Mouse (Mus musculus): ENCODE measurements around the gene Pex10. TPM values are rescaled to one million over a fixed set of nuclear protein-coding genes. Genes with fewer than 3 reads are reported as not detected.

Pex10 gene
- polyA plus RNA-seq (2012; rRNA removed): 19.2 and 27.0 TPM in 2 replicates

DNA sequence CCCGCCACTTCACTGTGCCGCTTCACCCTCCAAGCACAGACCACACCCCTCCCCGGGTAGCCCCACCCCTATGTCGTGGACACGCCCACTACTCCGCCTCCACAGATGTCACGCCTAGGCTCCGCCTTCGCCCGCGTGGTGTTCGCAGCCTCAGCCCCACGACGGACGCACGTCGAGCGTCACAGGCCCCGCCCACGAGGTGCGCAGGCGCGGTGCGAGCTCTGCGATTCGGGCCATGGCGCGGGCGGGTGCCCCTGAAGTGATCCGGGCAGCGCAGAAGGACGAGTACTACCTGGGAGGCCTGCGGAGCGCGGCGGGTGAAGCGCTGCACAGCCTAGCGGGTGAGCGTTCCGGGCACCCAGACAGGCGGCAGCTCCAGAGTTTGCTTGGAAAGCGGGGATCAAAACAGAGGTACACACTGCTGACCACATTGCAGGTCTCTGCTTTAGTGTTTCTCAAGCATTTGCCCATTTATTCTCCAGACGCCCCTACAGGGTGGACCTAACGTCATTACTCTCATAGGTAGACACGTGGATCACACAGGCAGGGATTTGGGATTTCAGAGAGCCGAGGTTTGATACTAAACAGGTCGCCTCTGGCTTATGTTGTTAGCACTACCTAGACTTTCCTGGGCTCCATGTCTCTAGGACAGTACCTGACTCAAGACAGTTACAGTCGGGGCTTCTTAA, at the start of gene Pex10:
Gene Pex10 (plus strand): TSS at position 183 of the 689 bp plus-strand sequence.
- peak; percentile 98 for DNase-seq (ENCODE audit: low read depth)
- peak; percentile 91 for TF ChIP-seq POLR2A (IDR thresholded peaks at IDR 0.05; ENCODE audit: borderline replicate concordance, extremely low read depth, insufficient read depth, insufficient read length, poor library complexity, severe bottlenecking)
- no peak for TF ChIP-seq CTCF (IDR thresholded peaks at IDR 0.05; ENCODE audit: borderline replicate concordance, extremely low read depth, insufficient read depth, insufficient read length)

DNA sequence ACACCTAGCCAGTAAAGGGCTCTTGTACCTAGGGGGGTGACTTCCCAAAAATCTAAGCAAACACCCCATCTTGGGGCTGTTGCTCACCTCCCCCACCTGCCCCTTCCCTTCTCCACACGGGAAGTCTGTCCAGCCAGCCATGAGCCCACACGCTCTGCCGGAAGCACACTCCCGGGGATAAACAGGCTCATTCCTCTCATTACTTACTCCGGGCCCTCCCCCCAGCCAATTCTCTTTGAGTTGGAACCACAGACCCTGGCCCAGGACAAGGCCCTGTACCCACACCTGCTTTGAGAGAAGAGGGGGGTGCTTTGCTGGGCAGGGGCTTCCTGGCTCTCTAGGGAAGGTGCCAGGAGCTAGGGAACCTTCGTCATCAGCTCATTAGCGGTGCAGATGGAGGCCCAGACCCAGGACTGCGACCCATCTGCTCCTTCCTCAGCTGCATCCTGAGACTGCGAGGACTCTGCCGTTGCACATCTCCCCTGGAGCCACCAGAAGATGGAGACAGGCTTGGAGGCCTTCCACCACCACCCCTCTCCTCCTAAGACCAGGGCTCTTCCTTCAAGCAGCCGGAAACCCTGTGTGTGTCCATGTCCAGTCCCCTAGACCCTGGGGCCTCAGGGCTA, 49.5 kb upstream of the Pex10 start:
- peak; percentile 70 for DNase-seq (ENCODE audit: low read depth)
- TF ChIP-seq POLR2A (IDR thresholded peaks at IDR 0.05; ENCODE audit: borderline replicate concordance, extremely low read depth, insufficient read depth, insufficient read length, poor library complexity, severe bottlenecking) (no peak), CTCF (IDR thresholded peaks at IDR 0.05; ENCODE audit: borderline replicate concordance, extremely low read depth, insufficient read depth, insufficient read length) (no peak)

DNA sequence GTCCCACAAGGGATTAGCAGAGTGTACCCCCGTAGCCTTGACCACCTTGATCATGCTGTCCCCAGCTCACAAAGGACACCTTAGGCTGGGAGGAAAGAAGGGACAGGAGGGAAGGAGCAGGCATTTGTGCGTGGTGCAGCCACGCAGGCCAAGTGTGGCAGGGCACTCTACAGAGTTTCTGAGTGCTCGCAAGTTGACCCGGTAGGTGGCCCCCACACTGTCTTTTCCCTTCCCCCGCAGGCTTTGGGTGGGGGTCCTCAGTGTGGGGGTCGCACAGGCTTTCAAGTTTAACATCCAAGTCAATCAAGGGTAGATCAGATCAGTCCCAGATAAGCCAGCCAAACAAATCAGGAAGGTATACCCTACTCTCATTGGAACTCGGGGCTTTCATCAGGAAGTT, 48.8 kb upstream of the Pex10 start:
- TF ChIP-seq POLR2A (IDR thresholded peaks at IDR 0.05; ENCODE audit: borderline replicate concordance, extremely low read depth, insufficient read depth, insufficient read length, poor library complexity, severe bottlenecking): no peak
- no peak for TF ChIP-seq CTCF (IDR thresholded peaks at IDR 0.05; ENCODE audit: borderline replicate concordance, extremely low read depth, insufficient read depth, insufficient read length)
- no peak for DNase-seq (ENCODE audit: low read depth)

DNA sequence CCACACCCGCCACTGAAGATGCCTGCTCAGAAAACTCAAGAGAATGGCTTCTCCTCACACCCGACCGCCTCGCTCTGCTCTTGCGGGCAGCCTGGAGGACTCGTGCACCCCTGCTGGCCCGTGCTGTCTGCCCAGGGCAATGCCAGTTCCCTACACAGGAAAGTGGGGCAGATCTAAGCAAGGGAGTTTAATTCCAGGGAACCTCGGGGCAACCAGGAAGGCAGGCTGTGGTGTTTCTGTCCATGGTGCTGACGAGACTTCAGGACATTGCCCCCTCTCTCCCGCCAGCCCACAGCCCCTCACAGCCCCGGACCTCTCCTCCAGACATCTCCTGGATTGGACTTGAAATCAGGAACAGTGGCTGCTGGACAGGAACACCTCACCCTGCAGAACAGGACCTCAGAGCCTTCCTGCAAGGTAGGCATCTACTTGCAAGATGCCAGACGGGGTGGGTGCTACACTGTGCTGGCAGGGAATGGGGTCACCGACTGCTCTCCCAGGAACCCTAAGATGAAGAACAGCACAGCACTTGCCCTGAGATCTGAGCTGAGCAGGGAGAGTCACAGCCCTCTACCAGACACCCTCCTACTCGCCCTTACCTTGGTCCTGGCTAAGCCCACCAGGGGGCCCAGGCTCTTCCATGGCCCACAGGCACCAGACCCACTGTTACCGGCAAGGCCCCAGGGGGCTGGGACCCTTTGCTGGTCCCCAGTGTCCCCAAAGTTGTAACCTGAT, 48.0 kb upstream of the Pex10 start:
- no peak for TF ChIP-seq POLR2A (IDR thresholded peaks at IDR 0.05; ENCODE audit: borderline replicate concordance, extremely low read depth, insufficient read depth, insufficient read length, poor library complexity, severe bottlenecking)
- 0 out of 2 replicates have a peak, but pooled peaks have one; percentile 2 for TF ChIP-seq CTCF (IDR thresholded peaks at IDR 0.05; ENCODE audit: borderline replicate concordance, extremely low read depth, insufficient read depth, insufficient read length)
- DNase-seq (ENCODE audit: low read depth): no peak

DNA sequence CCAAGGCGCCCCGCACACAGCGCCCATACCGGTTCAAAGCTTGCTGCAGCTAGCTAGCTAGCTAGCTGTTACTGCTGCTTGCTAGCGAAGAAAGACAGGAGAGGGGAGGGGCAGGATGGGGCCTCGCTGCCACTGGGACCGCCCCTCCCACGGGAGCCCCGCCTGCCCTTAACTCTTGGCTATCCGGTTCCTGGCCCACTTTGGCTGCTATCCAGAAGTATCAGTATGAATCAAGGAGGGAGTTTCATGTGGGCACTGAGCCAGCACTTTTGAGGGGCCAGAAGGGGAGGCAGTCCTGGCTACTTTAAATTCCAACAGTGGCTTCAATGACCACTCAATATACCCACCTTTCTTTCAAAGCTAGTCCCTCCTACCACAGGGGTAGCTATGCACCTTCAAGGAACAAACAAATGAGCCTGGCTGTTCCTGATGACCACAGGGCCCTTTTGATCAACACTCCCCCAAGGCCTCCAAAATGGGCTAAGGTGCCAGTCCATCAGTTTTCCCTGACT, 47.4 kb upstream of the Pex10 start:
- DNase-seq (ENCODE audit: low read depth): peak; percentile 90
- TF ChIP-seq CTCF (IDR thresholded peaks at IDR 0.05; ENCODE audit: borderline replicate concordance, extremely low read depth, insufficient read depth, insufficient read length): no peak
- TF ChIP-seq POLR2A (IDR thresholded peaks at IDR 0.05; ENCODE audit: borderline replicate concordance, extremely low read depth, insufficient read depth, insufficient read length, poor library complexity, severe bottlenecking): no peak

DNA sequence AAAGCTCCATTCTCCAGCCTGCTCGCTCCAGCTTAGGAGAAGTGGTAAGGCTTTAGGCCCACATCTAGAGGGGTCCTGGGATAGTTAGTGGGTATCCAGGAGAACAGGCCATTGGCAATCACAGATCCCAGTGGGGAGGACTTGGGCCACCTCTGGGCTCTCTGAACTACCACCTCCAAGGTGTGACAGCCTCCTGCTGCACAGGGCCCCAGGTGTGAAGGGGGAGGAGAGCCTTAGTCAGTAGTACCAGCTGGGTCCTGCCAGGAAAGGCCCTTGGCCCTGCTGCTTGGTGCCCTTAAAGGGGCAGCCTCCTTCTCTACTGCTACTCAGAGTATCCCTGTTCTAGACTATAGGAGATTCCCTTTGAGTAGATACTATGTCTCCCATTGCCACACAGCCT, 46.7 kb upstream of the Pex10 start:
- no peak for DNase-seq (ENCODE audit: low read depth)
- TF ChIP-seq CTCF (IDR thresholded peaks at IDR 0.05; ENCODE audit: borderline replicate concordance, extremely low read depth, insufficient read depth, insufficient read length) (no peak), POLR2A (IDR thresholded peaks at IDR 0.05; ENCODE audit: borderline replicate concordance, extremely low read depth, insufficient read depth, insufficient read length, poor library complexity, severe bottlenecking) (no peak)

DNA sequence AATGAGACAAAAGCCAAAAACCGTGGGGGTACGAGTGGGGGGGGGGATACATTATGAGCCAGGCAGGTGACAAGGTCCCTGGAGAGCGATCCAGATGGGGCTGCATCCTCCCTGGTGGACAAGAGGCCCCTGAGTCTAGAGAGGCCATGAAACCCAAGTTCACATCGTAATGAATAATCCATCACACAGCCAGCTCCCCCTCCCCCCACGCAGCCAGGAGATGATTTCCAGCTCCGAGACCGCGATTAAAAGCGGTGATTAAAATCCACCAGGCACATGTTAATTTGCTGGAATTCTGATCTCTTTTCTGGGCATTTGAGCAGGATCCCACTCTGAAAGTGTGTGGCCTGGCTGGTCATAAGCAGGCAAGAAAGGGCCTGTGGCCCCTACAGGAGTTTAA, 46.0 kb upstream of the Pex10 start:
- no peak for DNase-seq (ENCODE audit: low read depth)
- TF ChIP-seq CTCF (IDR thresholded peaks at IDR 0.05; ENCODE audit: borderline replicate concordance, extremely low read depth, insufficient read depth, insufficient read length) (no peak), POLR2A (IDR thresholded peaks at IDR 0.05; ENCODE audit: borderline replicate concordance, extremely low read depth, insufficient read depth, insufficient read length, poor library complexity, severe bottlenecking) (no peak)

DNA sequence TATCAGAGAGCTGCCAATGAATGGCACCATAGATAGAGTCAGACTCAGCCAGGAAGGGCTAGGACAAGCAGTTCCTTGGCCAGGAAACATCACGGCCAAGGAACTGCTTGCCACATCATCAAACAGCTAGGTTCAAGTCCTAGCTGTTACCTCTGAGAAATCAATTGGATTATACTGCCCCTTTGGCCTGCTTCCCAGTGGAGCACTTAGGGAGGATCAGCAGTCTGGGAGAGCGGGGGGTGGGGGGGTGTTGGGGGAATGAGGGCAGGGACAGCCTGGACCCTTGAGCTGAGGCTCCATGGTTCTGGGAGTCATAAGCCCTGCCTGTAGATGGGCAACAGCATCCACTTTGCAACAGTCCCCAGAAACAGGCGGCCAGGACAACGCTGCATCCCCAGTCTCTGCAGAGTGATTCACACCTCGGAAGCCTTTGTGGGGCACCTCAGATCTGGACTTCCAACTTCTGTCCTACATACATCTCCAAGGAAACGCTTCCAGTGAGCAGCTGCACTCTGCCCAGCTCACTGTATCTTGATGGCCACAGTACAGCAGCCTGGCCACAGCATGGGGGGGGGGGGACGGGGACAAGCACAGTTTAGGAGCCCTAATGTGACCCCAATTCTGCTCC, 44.5 kb upstream of the Pex10 start:
- TF ChIP-seq CTCF (IDR thresholded peaks at IDR 0.05; ENCODE audit: borderline replicate concordance, extremely low read depth, insufficient read depth, insufficient read length): no peak
- TF ChIP-seq POLR2A (IDR thresholded peaks at IDR 0.05; ENCODE audit: borderline replicate concordance, extremely low read depth, insufficient read depth, insufficient read length, poor library complexity, severe bottlenecking): no peak
- DNase-seq (ENCODE audit: low read depth): no peak

DNA sequence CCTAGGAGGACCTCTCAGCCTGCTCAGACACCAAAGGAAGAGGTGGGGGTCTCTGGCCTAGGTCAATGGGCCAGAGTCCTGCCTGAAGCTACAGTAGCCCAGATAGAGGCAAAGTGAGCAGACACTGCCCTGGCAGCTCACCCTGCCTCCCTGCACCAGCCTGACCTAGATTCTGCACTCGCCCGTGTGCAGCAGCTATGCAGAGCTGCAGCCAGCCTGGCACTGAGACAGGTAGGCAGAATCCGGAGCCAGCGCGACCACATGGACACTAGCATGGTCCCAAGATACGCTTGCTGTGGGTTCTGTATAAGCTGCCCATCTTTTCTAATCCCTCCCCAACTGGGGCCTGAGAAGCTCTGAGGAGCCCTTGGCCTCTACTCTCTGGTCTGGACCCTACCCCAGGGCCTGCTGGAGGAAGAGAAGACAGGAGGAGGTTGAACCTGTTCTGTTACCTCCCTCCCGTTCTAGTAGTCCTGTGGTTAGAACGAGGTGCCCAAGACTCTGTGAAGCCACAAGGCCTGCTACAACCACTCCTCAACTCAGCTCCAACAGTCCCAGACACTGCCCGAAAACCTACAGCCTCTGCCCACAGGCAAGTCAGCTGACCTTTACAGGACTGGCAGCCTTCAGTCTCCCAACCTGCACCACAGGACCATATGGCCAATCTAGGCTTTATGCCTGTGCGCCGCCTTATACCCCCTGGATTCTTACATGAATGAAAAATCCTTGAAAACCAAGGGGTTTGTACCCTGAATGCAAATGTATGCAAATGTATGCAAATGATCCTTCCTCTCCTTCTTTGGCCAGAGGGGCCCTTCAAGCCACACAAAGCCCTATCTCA, 42.4 kb upstream of the Pex10 start:
- TF ChIP-seq CTCF (IDR thresholded peaks at IDR 0.05; ENCODE audit: borderline replicate concordance, extremely low read depth, insufficient read depth, insufficient read length) (no peak), POLR2A (IDR thresholded peaks at IDR 0.05; ENCODE audit: borderline replicate concordance, extremely low read depth, insufficient read depth, insufficient read length, poor library complexity, severe bottlenecking) (no peak)

DNA sequence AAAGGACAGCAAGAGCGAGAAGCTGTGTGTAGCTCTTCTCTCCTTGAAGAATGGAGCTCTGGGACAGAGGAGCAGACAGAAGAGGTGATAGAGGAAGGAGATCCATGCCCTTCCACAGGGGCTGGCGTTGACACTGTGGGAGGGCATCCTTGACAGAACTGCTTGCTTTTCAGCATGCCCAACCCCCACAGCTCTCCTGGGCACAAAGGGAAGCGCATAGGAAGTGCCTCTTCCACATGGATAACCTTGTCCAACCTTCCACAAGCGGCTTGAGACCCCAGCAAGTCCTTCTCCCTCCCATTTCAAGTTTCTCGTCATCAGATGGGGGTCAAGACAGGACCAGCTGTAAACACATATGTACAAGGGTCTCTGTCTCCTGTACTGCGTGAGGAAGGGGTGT, 33.7 kb upstream of the Pex10 start:
- TF ChIP-seq CTCF (IDR thresholded peaks at IDR 0.05; ENCODE audit: borderline replicate concordance, extremely low read depth, insufficient read depth, insufficient read length) (no peak), POLR2A (IDR thresholded peaks at IDR 0.05; ENCODE audit: borderline replicate concordance, extremely low read depth, insufficient read depth, insufficient read length, poor library complexity, severe bottlenecking) (no peak)
- DNase-seq (ENCODE audit: low read depth): no peak

More for the DNA sequence above, 42.4 kb upstream of the Pex10 start:
- peak; percentile 75 for DNase-seq (ENCODE audit: low read depth)
